Mouse (Mus musculus): ENCODE results near the gene Arap1. TPM values are rescaled to one million over a fixed set of nuclear protein-coding genes. Genes with fewer than 3 reads are reported as not detected.

The Arap1 gene
- polyA plus RNA-seq, 1 experiment: 227 TPM

DNA sequence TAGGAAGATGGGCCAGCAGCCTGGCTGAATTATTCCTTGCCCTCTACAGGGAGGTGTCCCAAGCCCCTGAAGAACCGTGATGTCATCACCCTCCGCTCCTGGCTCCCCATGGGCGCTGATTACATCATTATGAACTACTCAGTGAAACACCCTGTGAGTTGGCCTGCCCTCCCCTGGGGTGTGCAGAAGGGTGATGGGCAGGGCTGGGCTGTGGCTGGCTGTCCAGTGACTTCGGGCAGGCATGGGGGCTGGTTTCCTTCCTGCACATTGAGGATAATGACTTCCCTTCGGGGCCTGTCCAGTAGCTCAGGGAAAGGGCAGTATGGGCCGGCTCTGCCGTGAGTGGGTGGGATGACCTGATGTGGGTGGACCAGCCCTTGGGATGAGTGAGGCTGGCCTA lies 4.7 kb upstream of the Arap1 start:
- peaks cover 18% of the 10 kb centered on the region; the same call in 1 of the 2 replicates for H3K4me1 ChIP-seq (ENCODE audit: control insufficient read depth, insufficient read depth, insufficient read length)
- no peak overlapping the region for H3K27ac ChIP-seq (ENCODE audit: insufficient read depth, low read length)
- H3K36me3 ChIP-seq (ENCODE audit: control insufficient read depth, insufficient read depth, low read length): peaks cover 3% of the 10 kb centered on the region
- no peak overlapping the region for H3K4me3 ChIP-seq (ENCODE audit: extremely low read depth, insufficient read depth, insufficient read length)
- DNase-seq (ENCODE audit: low read depth in 1 of 2, low spot score in 2 of 2): no peak
- no peak for TF ChIP-seq CTCF (IDR thresholded peaks at IDR 0.05; ENCODE audit: extremely low read depth, insufficient read depth, insufficient read length, insufficient replicate concordance)
- TF ChIP-seq POLR2A (IDR thresholded peaks at IDR 0.05; ENCODE audit: low read depth, low read length): no peak
- 53% methylated on average over 7 of the region's 7 CpGs for WGBS
- no peaks in the 10 kb centered on the region for H3K27me3 ChIP-seq (ENCODE audit: control insufficient read depth, insufficient read depth, low read length)

GRCm38 (mm10) chr7:101344892-101345291 lies 3.0 kb upstream of the Arap1 start:
- Histone ChIP-seq H3K27me3 (ENCODE audit: control insufficient read depth, insufficient read depth, low read length) (no peaks in the 10 kb centered on the region), H3K36me3 (ENCODE audit: control insufficient read depth, insufficient read depth, low read length) (peaks cover 2% of the 10 kb centered on the region; the same call in 1 of the 2 replicates), H3K27ac (ENCODE audit: insufficient read depth, low read length) (no peak overlapping the region), H3K4me3 (ENCODE audit: extremely low read depth, insufficient read depth, insufficient read length) (no peak overlapping the region), H3K4me1 (ENCODE audit: control insufficient read depth, insufficient read depth, insufficient read length) (peaks cover 25% of the 10 kb centered on the region; the same call in 1 of the 2 replicates)
- TF ChIP-seq POLR2A (IDR thresholded peaks at IDR 0.05; ENCODE audit: low read depth, low read length) (no peak), CTCF (IDR thresholded peaks at IDR 0.05; ENCODE audit: extremely low read depth, insufficient read depth, insufficient read length, insufficient replicate concordance) (no peak)
- no peak for DNase-seq (ENCODE audit: low read depth in 1 of 2, low spot score in 2 of 2)
- 89% methylated on average over 4 of the region's 4 CpGs for WGBS

GRCm38 (mm10) chr7:101346991-101347390 lies 876 bp upstream of the Arap1 start:
- Histone ChIP-seq H3K4me1 (ENCODE audit: control insufficient read depth, insufficient read depth, insufficient read length) (peaks cover 25% of the 10 kb centered on the region), H3K4me3 (ENCODE audit: extremely low read depth, insufficient read depth, insufficient read length) (no peak overlapping the region), H3K27me3 (ENCODE audit: control insufficient read depth, insufficient read depth, low read length) (no peaks in the 10 kb centered on the region), H3K36me3 (ENCODE audit: control insufficient read depth, insufficient read depth, low read length) (peaks cover 3% of the 10 kb centered on the region; the same call in 1 of the 2 replicates), H3K27ac (ENCODE audit: insufficient read depth, low read length) (no peak overlapping the region)
- WGBS: 88% methylated on average over 2 of the region's 2 CpGs
- TF ChIP-seq POLR2A (IDR thresholded peaks at IDR 0.05; ENCODE audit: low read depth, low read length) (no peak), CTCF (IDR thresholded peaks at IDR 0.05; ENCODE audit: extremely low read depth, insufficient read depth, insufficient read length, insufficient replicate concordance) (no peak)
- DNase-seq (ENCODE audit: low read depth in 1 of 2, low spot score in 2 of 2): no peak

DNA sequence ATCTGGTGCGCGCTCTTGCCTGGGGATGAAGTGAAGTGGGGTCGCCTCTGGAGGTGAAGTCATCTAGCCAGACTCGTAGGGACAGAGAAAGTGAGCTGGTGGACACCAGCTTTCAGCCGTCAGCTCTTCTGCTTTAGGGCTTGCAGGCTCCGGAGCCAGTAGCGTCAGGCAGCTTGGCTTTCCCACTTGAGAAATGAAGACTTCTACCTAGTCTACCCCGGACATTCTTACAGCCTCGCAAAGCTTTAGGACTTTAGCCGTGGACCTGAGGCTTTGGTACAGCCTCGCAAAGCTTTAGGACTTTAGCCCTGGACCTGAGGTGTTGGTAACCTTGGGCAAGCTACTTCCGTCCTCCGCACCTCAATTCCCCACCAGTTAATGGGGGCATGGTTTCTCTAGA lies 445 bp downstream of the Arap1 start:
- H3K4me3 ChIP-seq (ENCODE audit: extremely low read depth, insufficient read depth, insufficient read length): peak overlapping the region; percentile 78
- no peak for TF ChIP-seq POLR2A (IDR thresholded peaks at IDR 0.05; ENCODE audit: low read depth, low read length)
- no peaks in the 10 kb centered on the region for H3K27me3 ChIP-seq (ENCODE audit: control insufficient read depth, insufficient read depth, low read length)
- peak overlapping the region; percentile 69 for H3K27ac ChIP-seq (ENCODE audit: insufficient read depth, low read length)
- peaks cover 5% of the 10 kb centered on the region; the same call in 1 of the 2 replicates for H3K36me3 ChIP-seq (ENCODE audit: control insufficient read depth, insufficient read depth, low read length)
- peaks cover 27% of the 10 kb centered on the region for H3K4me1 ChIP-seq (ENCODE audit: control insufficient read depth, insufficient read depth, insufficient read length)
- WGBS: 2% methylated on average over 13 of the region's 13 CpGs
- DNase-seq (ENCODE audit: low read depth in 1 of 2, low spot score in 2 of 2): no peak

GRCm38 (mm10) chr7:101349861-101350260 lies 2.0 kb downstream of the Arap1 start:
- no peak for DNase-seq (ENCODE audit: low read depth in 1 of 2, low spot score in 2 of 2)
- peaks cover 5% of the 10 kb centered on the region; the same call in 1 of the 2 replicates for H3K36me3 ChIP-seq (ENCODE audit: control insufficient read depth, insufficient read depth, low read length)
- TF ChIP-seq CTCF (IDR thresholded peaks at IDR 0.05; ENCODE audit: extremely low read depth, insufficient read depth, insufficient read length, insufficient replicate concordance) (no peak), POLR2A (IDR thresholded peaks at IDR 0.05; ENCODE audit: low read depth, low read length) (no peak)

GRCm38 (mm10) chr7:101352404-101352803 lies 4.5 kb downstream of the Arap1 start:
- no peaks in the 10 kb centered on the region for H3K27me3 ChIP-seq (ENCODE audit: control insufficient read depth, insufficient read depth, low read length)
- no peak for TF ChIP-seq CTCF (IDR thresholded peaks at IDR 0.05; ENCODE audit: extremely low read depth, insufficient read depth, insufficient read length, insufficient replicate concordance)
- TF ChIP-seq POLR2A (IDR thresholded peaks at IDR 0.05; ENCODE audit: low read depth, low read length): no peak
- WGBS: 7% methylated on average over 4 of the region's 4 CpGs
- no peak for DNase-seq (ENCODE audit: low read depth in 1 of 2, low spot score in 2 of 2)
- peak overlapping the region; percentile 60 for H3K27ac ChIP-seq (ENCODE audit: insufficient read depth, low read length)
- H3K36me3 ChIP-seq (ENCODE audit: control insufficient read depth, insufficient read depth, low read length): peaks cover 3% of the 10 kb centered on the region; the same call in 1 of the 2 replicates
- H3K4me1 ChIP-seq (ENCODE audit: control insufficient read depth, insufficient read depth, insufficient read length): peaks cover 31% of the 10 kb centered on the region
- peak overlapping the region; percentile 35; the same call in 1 of the 2 replicates for H3K4me3 ChIP-seq (ENCODE audit: extremely low read depth, insufficient read depth, insufficient read length)

More at GRCm38 (mm10) chr7:101349861-101350260, 2.0 kb downstream of the Arap1 start:
- peaks cover 25% of the 10 kb centered on the region for H3K4me1 ChIP-seq (ENCODE audit: control insufficient read depth, insufficient read depth, insufficient read length)
- no peaks in the 10 kb centered on the region for H3K27me3 ChIP-seq (ENCODE audit: control insufficient read depth, insufficient read depth, low read length)
- H3K27ac ChIP-seq (ENCODE audit: insufficient read depth, low read length): peak overlapping the region; percentile 12; the same call in 1 of the 2 replicates
- 0 out of 2 replicates have a peak overlapping the region, but pooled peaks have one; percentile 0 for H3K4me3 ChIP-seq (ENCODE audit: extremely low read depth, insufficient read depth, insufficient read length)
- WGBS: 94% methylated on average over 2 of the region's 2 CpGs

- TF ChIP-seq CTCF (IDR thresholded peaks at IDR 0.05; ENCODE audit: extremely low read depth, insufficient read depth, insufficient read length, insufficient replicate concordance) (no peak), POLR2A (IDR thresholded peaks at IDR 0.05; ENCODE audit: low read depth, low read length) (no peak)
- Histone ChIP-seq H3K4me3 (ENCODE audit: extremely low read depth, insufficient read depth, insufficient read length) (peak overlapping the region; percentile 53; the same call in 1 of the 2 replicates), H3K36me3 (ENCODE audit: control insufficient read depth, insufficient read depth, low read length) (peaks cover 3% of the 10 kb centered on the region; the same call in 1 of the 2 replicates), H3K27me3 (ENCODE audit: control insufficient read depth, insufficient read depth, low read length) (no peaks in the 10 kb centered on the region), H3K27ac (ENCODE audit: insufficient read depth, low read length) (peak overlapping the region; percentile 93), H3K4me1 (ENCODE audit: control insufficient read depth, insufficient read depth, insufficient read length) (peaks cover 30% of the 10 kb centered on the region)
- 12% methylated on average over 5 of the region's 5 CpGs for WGBS
- DNase-seq (ENCODE audit: low read depth in 1 of 2, low spot score in 2 of 2): peak in 1 of 2 experiments; percentile 77
Observed at GRCm38 (mm10) chr7:101354423-101354822, 6.6 kb downstream of the Arap1 start.
